Mouse (Mus musculus): ENCODE data around the gene Tctex1d4. TPM values are rescaled to one million over a fixed set of nuclear protein-coding genes. Genes with fewer than 3 reads are reported as not detected.

The Tctex1d4 gene
- total RNA-seq, 2 experiments from 2014 or later = not detected

DNA sequence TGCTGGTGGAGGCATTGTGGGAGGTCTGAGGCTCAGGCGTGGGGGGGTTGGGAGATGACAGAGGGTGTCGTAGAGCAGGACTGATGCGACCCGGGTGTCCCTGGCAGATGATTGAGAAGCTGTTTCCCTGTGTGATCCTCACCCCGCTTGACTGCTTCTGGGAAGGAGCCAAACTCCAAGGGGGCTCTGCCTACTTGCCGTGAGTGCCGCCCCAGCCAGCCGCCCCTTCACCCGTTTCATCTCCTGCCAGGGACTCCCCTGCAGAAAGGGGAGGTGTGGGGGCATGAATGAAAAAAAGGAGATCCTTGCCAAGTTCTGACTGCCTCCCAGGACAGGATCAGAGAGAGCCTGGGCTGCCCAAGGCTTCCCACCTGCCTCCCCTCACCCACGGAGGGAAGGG lies 21.5 kb upstream of the Tctex1d4 start:
- TF ChIP-seq CTCF (IDR thresholded peaks at IDR 0.05) = no peak
- intact Hi-C loops (cut with DNase I) = no loop called here
- no peak for DNase-seq (ENCODE audit: extremely low spot score in 1 of 2, low spot score in 2 of 2)

DNA sequence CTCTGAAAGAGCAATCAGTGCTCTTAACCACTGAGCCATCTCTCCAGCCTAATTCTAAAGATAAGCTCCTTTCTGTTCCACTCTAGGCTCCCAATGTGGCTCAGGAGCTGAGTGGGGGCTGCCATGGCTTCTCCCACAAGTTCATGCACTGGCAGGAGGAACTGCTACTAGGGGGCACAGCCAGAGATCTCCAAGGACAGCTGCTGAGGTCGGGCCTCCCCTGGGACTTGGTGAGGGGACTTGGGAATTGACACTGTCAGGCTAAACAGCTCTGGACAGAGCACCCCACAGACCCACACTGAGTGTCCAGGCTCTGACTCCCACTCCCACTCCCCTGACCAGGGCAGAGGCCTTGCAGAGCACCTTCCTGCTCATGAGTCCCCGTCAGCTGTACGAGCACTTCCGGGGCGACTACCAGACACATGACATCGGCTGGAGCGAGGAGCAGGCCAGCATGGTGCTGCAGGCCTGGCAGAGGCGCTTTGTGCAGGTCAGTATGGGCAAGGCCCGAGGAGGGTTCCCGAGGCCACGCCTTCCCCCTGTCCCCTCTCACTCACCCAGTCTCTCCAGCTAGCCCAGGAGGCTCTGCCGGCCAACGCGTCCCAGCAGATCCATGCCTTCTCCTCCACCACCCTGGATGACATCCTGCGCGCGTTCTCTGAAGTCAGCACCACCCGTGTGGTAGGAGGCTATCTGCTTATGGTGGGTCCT lies 18.6 kb upstream of the Tctex1d4 start:
- Histone ChIP-seq H3K4me3 (no peak overlapping the region), H3K27ac (no peak overlapping the region)
- intact Hi-C loops (cut with DNase I) = no loop called here
- DNase-seq (ENCODE audit: extremely low spot score in 1 of 2, low spot score in 2 of 2) = no peak
- no peak for TF ChIP-seq CTCF (IDR thresholded peaks at IDR 0.05)

More for the DNA sequence above, 21.5 kb upstream of the Tctex1d4 start:
- H3K27ac ChIP-seq = no peak overlapping the region
- no peak overlapping the region for H3K4me3 ChIP-seq

DNA sequence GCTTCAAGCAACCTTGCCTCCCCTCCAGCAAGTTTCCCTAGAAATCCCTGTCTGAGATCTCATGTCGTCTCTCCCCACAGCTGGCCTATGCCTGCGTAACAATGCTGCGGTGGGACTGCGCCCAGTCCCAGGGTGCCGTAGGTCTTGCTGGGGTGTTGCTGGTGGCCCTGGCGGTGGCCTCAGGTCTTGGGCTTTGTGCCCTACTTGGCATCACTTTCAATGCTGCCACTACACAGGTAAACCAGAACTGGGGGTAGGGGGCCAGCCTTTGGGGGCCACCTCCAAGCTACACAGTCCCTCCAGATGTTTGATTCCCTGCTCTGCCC lies 18.1 kb upstream of the Tctex1d4 start:
- intact Hi-C loops (cut with DNase I) = no loop called here
- Histone ChIP-seq H3K27ac (no peak overlapping the region), H3K4me3 (no peak overlapping the region)
- TF ChIP-seq CTCF (IDR thresholded peaks at IDR 0.05) = no peak
- DNase-seq (ENCODE audit: extremely low spot score in 1 of 2, low spot score in 2 of 2) = no peak

DNA sequence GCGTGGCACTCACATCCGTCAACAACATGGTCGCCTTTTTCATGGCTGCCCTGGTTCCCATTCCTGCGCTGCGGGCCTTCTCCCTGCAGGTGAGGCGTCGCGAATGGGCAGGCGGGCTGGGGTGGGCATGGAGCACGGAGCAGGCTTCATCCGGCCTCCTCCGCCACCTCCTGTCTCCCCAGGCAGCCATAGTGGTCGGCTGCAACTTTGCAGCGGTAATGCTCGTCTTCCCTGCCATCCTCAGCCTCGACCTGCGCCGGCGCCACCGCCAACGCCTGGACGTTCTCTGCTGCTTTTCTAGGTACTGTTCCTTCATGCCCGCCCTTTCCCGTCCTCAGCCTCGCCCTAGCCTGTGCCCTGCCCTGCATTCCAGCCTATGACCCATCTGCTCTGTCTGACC lies 17.3 kb upstream of the Tctex1d4 start:
- no peak for TF ChIP-seq CTCF (IDR thresholded peaks at IDR 0.05)
- intact Hi-C loops (cut with DNase I) = no loop called here
- DNase-seq (ENCODE audit: extremely low spot score in 1 of 2, low spot score in 2 of 2) = no peak
- Histone ChIP-seq H3K4me3 (no peak overlapping the region), H3K27ac (no peak overlapping the region)

DNA sequence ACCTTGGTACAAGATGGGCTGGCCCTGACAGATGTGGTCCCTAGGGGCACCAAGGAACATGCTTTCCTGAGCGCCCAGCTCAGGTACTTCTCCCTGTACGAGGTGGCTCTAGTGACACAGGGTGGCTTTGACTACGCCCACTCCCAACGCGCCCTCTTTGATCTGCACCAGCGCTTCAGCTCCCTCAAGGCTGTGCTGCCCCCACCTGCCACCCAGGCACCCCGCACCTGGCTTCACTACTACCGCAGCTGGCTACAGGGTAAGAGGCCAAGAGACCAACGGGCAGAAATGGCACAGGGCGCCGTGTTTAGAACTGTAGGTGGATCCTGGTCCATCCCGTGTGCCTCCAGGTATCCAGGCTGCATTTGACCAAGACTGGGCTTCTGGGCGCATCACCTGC lies 16.3 kb upstream of the Tctex1d4 start:
- H3K4me3 ChIP-seq = no peak overlapping the region
- no peak for DNase-seq (ENCODE audit: extremely low spot score in 1 of 2, low spot score in 2 of 2)
- no peak for TF ChIP-seq CTCF (IDR thresholded peaks at IDR 0.05)
- intact Hi-C loops (cut with DNase I) = no loop called here
- H3K27ac ChIP-seq = no peak overlapping the region

DNA sequence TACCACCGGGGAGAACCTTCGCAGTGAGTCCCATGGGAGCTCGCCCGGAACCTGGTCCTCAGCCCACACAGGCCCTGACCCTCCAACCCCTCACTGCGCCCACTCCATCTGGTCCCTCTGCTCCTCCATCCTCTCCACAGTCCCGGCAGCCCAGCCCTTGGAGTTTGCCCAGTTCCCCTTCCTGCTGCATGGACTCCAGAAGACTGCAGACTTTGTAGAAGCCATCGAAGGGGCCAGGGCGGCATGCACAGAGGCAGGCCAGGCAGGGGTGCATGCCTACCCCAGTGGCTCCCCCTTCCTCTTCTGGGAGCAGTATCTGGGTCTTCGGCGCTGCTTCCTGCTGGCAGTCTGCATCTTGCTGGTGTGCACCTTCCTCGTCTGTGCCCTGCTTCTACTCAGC lies 15.6 kb upstream of the Tctex1d4 start:
- Histone ChIP-seq H3K27ac (no peak overlapping the region), H3K4me3 (no peak overlapping the region)
- intact Hi-C loops (cut with DNase I) = no loop called here
- no peak for DNase-seq (ENCODE audit: extremely low spot score in 1 of 2, low spot score in 2 of 2)
- no peak for TF ChIP-seq CTCF (IDR thresholded peaks at IDR 0.05)

DNA sequence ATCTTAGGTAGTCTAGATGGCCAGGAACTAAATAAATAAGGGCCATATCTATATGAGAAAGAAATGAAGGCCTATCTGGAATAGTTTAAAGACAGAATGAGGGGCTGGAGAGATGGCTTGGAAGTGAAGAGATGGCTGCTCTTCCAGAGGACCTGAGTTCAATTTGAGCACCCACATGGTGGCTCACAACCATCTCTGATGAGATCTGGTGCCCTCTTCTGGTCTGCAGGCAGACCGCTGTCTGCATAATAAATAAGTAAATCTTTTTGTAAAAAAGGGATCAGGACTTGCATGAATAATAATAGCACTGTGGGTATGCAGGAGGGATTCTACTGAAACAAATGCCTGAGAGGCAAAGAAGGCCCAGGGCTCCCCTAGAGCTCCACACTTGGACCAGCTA lies 13.4 kb upstream of the Tctex1d4 start:
- no peak overlapping the region for H3K4me3 ChIP-seq
- DNase-seq (ENCODE audit: extremely low spot score in 1 of 2, low spot score in 2 of 2) = no peak
- TF ChIP-seq CTCF (IDR thresholded peaks at IDR 0.05) = no peak; the same call in 1 of the 2 replicates
- no peak overlapping the region for H3K27ac ChIP-seq
- intact Hi-C loops (cut with DNase I) = no loop called here

DNA sequence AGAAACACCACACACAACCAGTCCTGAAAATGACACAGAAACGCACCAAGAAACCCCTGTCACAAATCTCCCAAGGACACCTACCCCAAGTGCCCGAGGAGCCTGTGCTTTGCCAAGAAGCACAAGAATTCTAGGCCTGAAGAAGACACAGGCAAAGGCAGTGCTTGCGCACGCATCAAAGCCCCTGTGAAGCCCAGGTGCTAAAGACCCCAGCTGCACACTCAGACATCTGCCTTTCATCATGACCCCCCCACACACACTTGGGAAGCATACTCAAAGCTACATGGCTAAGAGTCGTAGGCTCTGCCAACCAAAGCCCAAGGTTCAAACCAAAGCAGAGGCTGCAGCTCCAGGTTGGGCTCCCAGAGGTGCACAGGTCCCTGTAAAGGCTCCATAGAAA lies 11.0 kb upstream of the Tctex1d4 start:
- H3K27ac ChIP-seq = no peak overlapping the region
- no peak overlapping the region for H3K4me3 ChIP-seq
- intact Hi-C loops (cut with DNase I) = no loop called here
- no peak for TF ChIP-seq CTCF (IDR thresholded peaks at IDR 0.05)
- no peak for DNase-seq (ENCODE audit: extremely low spot score in 1 of 2, low spot score in 2 of 2)

DNA sequence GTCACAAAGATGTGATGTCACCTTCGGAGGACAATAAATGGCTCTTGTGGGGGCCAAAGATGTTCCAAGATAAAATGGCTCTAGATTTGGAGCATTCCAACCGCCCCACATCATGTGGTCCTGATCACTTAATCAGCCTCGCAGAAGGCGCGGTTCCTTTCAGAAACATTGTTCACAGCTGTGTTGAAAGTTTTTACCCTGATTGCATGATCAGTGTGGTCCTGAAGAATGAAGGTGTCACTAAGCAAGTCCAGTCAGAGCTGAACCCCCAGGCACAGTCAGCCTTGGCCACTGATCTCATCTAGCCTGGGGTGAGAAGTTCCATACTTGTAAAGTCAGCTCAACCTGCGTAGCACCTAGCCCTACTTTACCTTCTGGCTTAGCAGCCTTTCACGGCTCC lies 8.7 kb upstream of the Tctex1d4 start:
- Histone ChIP-seq H3K27ac (no peak overlapping the region), H3K4me3 (no peak overlapping the region)
- intact Hi-C loops (cut with DNase I) = no loop called here
- TF ChIP-seq CTCF (IDR thresholded peaks at IDR 0.05) = no peak
- no peak for DNase-seq (ENCODE audit: extremely low spot score in 1 of 2, low spot score in 2 of 2)

DNA sequence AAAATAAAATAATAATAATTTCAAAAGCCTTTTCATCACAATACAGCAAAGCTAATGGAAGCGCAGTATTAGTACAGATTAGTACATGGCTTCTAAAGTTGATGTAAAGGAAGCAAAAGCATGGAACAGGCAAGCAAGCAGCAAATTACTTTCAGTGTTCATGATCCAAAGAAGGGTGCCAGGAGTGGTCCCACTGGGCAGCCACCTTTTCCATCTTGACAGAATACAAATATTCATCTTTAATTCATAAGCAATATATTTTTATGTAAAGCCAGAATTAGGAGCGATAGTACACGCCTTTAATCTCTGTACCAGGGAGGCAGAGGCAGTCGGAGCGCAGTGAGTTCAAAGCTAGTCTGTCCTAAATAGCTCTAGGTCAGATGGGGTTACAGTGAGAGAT lies 7.0 kb upstream of the Tctex1d4 start:
- H3K27ac ChIP-seq = peak overlapping the region; percentile 98
- DNase-seq (ENCODE audit: extremely low spot score in 1 of 2, low spot score in 2 of 2) = no peak
- no peak for TF ChIP-seq CTCF (IDR thresholded peaks at IDR 0.05)
- peak overlapping the region; percentile 92 for H3K4me3 ChIP-seq
- intact Hi-C loops (cut with DNase I) = loop anchor here (2.0 kb wide), 1 partner anchor 125 kb away; the partner anchor contains the start of genes Hectd3 and Urod

DNA sequence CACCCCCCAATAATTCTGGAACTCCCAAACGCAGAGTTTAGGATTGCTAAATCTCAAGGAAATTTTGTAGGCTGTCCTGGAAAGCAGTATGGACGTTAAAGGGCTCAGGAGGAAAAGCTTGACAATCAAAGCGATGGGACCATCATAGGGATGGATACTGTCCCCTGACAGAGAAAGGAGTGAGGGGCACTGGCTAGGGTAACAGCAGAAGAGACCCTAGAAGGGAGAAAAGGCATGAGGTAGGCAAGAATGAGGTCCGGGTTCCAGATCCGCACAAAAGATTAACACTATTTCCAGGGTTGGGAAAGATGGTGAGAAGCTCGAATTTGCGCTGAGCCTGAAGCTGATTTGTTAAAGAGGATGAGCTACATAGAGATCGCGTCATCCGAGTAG lies 6.5 kb upstream of the Tctex1d4 start:
- no peak for DNase-seq (ENCODE audit: extremely low spot score in 1 of 2, low spot score in 2 of 2)
- TF ChIP-seq CTCF (IDR thresholded peaks at IDR 0.05) = no peak
- H3K27ac ChIP-seq = peak overlapping the region; percentile 98
- H3K4me3 ChIP-seq = peak overlapping the region; percentile 92
- intact Hi-C loops (cut with DNase I) = loop anchor here (2.0 kb wide), 1 partner anchor 125 kb away; the partner anchor contains the start of genes Hectd3 and Urod

DNA sequence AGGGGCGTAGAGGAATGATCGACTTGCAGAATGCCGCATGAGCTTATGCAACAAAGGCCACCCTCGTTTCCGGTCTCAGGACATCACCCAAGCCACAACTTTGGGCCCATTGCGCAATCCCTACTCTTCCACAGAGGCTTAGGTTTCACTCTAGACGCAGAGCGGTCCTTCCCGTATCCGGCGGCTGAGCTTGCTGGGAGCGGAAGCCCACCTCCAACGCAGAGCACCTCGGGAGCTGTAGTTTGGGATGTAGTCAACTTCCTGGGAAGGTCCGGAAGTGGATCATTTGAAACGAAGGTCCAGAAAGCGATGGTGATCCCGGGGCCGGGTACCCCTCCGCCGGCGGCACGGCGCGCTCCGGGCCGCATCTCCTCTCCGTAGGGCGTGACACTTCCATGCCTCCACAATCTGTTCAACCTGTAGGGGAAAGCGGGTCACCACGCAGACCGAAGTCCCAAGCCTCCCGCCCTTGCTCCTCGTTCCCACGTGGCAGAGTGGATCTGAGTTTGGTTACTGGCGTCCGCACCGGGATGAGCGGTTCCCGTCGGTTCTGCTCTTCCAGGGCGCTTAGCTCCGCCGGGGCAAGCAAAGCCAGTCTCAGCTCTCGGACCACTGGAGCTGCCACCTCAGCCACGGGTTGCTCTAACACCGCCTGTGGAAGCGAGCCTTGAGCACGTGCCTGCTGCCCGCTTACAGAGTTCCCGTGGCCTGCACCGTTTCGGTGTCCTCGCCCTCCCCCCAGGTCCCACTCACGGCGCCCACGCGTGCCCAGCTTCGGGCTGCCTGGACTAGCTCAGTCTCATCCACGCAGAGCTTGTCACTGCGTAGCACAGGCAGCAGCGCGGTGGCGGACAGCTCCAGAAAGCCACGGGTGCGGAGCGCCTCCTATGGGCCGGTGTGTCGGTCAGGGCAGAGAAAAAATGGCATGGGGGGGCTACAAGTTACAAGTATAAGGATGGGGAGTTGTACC lies 5.9 kb upstream of the Tctex1d4 start:
- Histone ChIP-seq H3K4me3 (peak overlapping the region; percentile 92), H3K27ac (peak overlapping the region; percentile 98)
- intact Hi-C loops (cut with DNase I) = loop anchor here (2.0 kb wide), 1 partner anchor 126 kb away; the partner anchor contains the start of genes Hectd3 and Urod
- DNase-seq (ENCODE audit: extremely low spot score in 1 of 2, low spot score in 2 of 2) = peak; percentile 91 to 94
- TF ChIP-seq CTCF (IDR thresholded peaks at IDR 0.05) = peak; percentile 87

All from left cerebral cortex, adult 2 months (tissue).